Mouse (Mus musculus) kidney, adult 10 weeks (tissue): ENCODE results near the gene Fas. TPM values are rescaled to one million over a fixed set of nuclear protein-coding genes. Genes with fewer than 3 reads are reported as not detected.

Experiments used
- polyA plus RNA-seq: library from polyadenylated mRNA; stranded (reverse); fragments of 350-450 nt; fragmentation: Illumina TruSeq; extraction: RNeasy Lipid Tissue Mini Kit (QIAGEN cat#74804); gene quantifications from one replicate; pipeline ENCODE4 v1.2.3, GENCODE M21; 2014; ENCODE audit warnings: low read depth, low replicate concordance

Fas gene
- 27.9 TPM for polyA plus RNA-seq

DNA sequence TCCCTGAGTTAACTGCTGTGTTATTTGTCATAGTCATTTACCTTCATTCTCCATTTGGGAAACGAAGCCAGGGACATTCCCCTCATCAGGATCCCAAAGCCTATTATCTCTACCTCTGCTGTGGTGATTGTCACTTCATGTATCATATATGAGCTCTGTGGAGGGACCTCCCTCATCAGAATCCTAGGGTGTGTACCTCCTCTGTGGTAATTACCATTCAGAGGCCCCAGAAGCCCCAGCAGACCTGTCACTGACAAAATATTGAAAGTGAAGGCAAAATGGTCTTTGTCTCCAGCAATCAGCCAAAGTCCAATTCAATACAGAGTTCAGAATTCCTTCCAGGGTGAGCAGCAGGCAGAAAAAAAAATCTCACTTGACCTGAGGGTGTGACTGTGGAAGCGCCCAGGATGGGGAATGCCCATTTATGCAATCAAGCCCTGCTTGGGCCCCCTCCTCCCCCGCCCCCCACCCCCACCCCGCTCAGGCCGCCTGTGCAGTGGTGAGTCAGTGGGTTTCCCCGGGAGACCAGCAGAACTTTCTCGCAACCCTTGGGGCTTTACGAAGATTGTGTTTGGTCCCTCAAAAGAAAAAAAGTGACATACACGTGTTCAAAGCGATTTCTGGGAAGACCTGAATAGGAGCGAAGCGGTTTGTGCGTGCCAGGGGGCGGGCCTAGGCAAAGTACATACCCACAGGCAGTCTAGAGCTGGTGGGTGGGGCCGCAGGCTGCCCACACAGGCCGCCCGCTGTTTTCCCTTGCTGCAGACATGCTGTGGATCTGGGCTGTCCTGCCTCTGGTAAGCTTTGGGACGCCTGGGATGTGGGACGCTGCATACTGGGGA lies at the start of gene Fas:
Gene Fas (plus strand): TSS at position 719 of the 842 bp plus-strand sequence.

DNA sequence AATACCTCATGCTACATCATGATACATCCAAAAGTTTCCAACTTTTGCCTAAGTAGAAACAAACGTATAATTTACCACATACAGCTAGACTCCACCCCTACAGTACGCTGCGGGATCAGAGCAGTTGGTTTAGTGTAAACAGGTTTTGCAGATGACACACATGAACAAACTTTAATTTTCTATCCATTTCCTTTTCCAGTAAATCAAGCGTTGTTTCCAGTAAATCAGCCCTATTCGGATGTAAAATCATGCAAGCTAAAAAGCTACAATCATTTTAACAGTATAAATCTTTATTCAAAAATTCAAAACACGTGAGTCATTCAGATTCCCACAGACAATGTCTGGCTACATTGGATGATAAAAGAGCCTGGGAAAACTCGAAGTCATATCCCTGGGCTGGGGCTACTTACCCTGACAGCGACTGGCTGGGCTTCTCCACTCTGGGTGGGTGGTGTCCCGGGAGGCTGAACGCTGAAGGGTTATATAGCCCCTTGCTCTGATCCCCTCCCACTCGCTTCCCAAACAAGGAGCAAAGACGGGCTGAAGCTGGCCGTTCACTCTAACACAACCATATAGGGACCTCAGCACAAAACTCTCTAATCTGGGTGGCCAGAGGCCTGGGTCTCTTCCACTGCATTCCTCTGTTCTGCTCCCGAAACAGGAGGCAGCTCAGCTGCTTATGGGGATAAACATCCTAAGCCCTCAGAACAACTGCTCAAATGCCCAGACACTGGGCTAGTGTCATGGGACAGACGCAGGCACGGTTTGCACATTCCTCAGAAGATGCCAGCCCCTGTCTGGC lies 35.4 kb upstream of the Fas start, which contains the start of gene Acta2:
Gene Acta2 (minus strand): TSS at position 711 of the 802 bp plus-strand sequence.

Other genes with a start within 250 kb of the Fas start
- not detected for gene Lipn, start 223.3 kb upstream of the Fas start, polyA plus RNA-seq
- gene Lipm, start 189.7 kb upstream of the Fas start, polyA plus RNA-seq, result not detected
- gene Ankrd22, start 124.6 kb upstream of the Fas start, polyA plus RNA-seq, result not detected
- gene Stambpl1, start 98.4 kb upstream of the Fas start, polyA plus RNA-seq, result 3.5 TPM
- gene Acta2, start 35.1 kb upstream of the Fas start, polyA plus RNA-seq, result 9.9 TPM
- gene Ch25h, start 184.5 kb downstream of the Fas start, polyA plus RNA-seq, result 1.4 TPM
- gene Lipa, start 236.8 kb downstream of the Fas start, polyA plus RNA-seq, result 284 TPM